Mouse (Mus musculus) thymus, adult 2 months (tissue): Measurements from ENCODE around the gene Sash3.

Experiments
- CTCF ChIP-seq: fragments of 200-500 bp; IDR thresholded peaks from 2 replicates; pipeline ENCODE4 v1.5.1; 2012; ENCODE audit warnings: mild to moderate bottlenecking, control low read depth, low read length, moderate library complexity, borderline replicate concordance; ENCODE audit not compliant: control insufficient read depth, poor library complexity, insufficient read depth; ENCODE audit errors: extremely low read depth
- POLR2A ChIP-seq: fragments of 200-500 bp; IDR thresholded peaks from 2 replicates; pipeline ENCODE4 v1.6.1; 2012; ENCODE audit warnings: mild to moderate bottlenecking, low read length, control low read depth, moderate library complexity; ENCODE audit not compliant: control insufficient read depth, poor library complexity, insufficient read depth; ENCODE audit errors: extremely low read depth

DNA sequence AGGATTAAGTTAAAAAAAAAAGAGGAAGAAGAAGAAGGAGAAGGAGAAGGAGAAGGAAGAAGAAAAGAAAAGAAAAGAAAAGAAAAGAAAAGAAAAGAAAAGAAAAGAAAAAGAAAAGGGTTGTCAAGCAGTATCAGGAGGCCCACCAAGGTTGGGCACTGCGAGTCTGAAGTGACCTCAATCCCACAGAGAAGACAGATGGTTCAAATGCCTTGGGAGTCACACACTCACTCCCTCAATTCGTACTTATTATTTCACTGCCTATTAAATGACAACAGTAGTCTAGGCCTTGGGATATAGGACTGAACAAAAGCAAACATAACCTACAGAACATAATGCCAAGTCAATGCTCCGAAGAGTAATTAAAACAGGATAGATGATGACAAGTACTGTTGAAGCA lies 43.0 kb upstream of the Sash3 start:
- no peak for TF ChIP-seq CTCF
- no peak for TF ChIP-seq POLR2A
